Mouse (Mus musculus): ENCODE results near the gene Gm4767.
"Not testable (repeated sequence)": the region's sequence is repeated elsewhere in the genome, so short reads cannot be mapped to it uniquely, and the experiment has no call there.

Gm4767 gene

GRCm38 (mm10) chr10:81811899-81812298, at the start of gene Gm4767:
Gene Gm4767 (plus strand): TSS chr10:81812186.
- DNase-seq (ENCODE audit: low spot score in 2 of 2) = not testable (repeated sequence)

- not testable (repeated sequence) for DNase-seq (ENCODE audit: low spot score in 2 of 2)
Measured at GRCm38 (mm10) chr10:81770506-81771403, 41.2 kb upstream of the Gm4767 start, which contains the start of gene Gm3055. Gene Gm3055 (minus strand): TSS chr10:81771161.

GRCm38 (mm10) chr10:81771404-81771777, 40.6 kb upstream of the Gm4767 start:
- DNase-seq (ENCODE audit: low spot score in 2 of 2) = not testable (repeated sequence)

GRCm38 (mm10) chr10:81846219-81846618, 34.2 kb downstream of the Gm4767 start:
- DNase-seq (ENCODE audit: low spot score in 2 of 2) = not testable (repeated sequence)

- DNase-seq (ENCODE audit: low spot score in 2 of 2) = not testable (repeated sequence)
Measured at GRCm38 (mm10) chr10:81863409-81864407, 51.7 kb downstream of the Gm4767 start, which contains the start of gene Gm32687. Gene Gm32687 (plus strand): TSS chr10:81863934.
